Mouse (Mus musculus) embryo, embryonic 9.5 days (tissue): ENCODE measurements at regions not wholly inside any gene's neighbourhood (a gene's known extent, or its start where the extent isn't known, plus 50 kb on each side); places are given as distances from the start of the nearest gene placed in this dataset.

Source experiments
- DNase-seq: peaks from one replicate; pipeline ENCODE4 v3.0.0-alpha.2; 2017; ENCODE audit errors: extremely low spot score

DNA sequence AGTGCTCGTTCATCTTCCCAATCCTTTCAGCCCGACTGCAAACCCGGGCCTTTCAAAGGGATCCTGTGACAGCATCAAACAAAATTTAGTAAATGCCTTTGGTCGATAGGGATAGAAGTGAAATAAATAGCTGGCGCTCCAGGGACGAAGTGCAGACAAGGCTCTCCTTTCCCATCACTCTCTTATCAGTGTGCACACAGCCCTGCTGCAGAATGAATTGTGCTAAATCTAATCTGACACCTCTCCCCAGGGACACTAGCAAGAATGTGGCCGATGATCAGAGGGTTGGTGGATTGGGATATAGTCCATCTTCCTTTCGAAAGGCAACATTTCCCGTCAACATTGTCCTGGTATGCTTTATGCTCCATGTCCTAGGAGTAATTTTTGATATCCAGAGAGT lies 1372.9 kb upstream of the Tenm4 start:
- DNase-seq: peak; percentile 2

- DNase-seq: no peak
Observed at GRCm38 (mm10) chr7:94841197-94841596, 1329.8 kb upstream of the Tenm4 start.

DNA sequence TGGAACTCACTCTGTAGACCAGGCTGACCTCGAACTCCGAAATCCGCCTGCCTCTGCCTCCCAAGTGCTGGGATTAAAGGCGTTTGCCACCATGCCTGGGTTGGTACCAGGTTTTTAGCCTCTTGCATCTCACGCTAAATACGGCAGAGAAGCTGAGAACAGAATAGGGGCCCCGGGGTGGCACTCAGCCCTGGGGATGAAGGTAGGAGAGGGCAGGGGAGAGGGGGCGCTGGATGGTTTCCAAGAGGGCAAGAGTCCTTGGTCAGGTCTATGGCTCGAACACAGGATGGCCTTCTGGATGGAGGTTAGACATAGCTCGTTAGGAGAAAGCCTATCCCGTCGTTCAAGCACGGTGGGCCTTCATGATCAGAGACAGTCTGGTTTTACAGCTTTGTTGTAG lies 1319.7 kb upstream of the Tenm4 start:
- DNase-seq: no peak

DNA sequence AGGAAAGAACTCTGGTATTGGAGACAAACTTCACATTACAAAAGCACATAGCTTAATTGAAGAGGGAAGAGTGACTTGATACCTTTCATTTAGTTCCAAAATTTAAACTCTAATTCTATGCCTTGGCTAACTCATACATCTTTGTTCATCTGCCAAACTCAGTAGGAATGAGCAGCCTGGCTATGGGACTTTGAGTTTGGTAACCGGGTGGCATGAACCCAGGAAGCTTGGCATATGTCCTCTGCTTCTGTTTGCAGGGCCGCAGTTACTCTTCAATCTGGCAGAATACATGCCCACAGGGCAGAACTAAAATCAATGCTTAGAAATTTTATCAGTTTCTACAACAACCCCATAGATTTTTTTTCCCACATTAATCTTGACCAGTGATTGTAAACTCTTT lies 1314.4 kb upstream of the Tenm4 start:
- no peak for DNase-seq

DNA sequence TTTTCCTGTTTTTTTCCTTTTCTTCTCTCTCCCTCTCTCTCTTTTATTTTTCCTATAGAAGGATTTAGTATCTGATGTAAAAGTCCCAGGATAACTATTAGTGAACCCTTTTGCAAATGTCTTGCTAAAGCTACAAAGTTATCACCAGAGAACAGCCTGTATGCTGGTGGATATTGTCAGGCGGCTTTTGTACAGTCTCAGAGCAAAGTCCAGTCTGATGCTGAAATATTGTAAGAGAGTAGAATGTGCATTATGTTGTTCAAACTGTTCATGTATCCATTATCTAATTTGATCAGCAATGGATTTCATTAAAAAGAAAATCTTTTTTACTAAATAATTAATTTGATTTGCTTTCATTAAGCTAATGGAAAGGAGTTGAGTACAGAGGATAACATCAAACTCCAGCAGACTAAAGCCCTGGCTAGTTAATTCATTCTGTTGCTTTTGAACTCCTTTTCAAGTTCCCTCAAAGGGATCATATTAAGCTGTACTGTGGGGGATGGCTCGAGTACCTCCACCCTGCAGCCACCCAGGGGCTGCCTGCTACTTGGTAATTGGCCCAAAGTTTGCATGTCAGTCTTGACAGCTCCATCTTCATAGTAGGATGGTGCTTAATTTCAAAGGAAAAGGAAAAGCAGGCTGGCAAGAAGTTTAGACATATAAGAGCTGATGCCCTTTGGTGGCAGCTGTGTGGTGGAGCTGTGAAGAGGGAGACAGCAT lies 1280.2 kb upstream of the Tenm4 start:
- no peak for DNase-seq

DNA sequence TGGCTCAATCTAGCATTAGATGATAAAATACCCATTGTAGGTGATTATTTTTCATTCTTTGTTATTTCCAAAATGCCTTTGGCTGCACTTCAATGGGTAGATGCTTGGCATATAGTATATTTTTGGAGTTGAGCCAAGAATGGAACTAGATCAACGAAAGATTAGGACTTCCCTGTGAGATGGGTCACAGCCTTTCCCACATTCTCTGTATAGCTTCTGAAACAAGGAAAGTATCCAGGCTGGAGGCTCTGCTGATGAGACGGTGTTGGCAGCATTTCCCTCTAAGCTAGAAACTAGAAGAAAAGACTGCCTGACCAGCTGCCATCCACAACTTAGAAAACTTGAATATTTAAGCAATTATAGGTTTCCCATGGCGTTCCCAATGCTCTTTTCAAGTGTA lies 1273.0 kb upstream of the Tenm4 start:
- no peak for DNase-seq

DNA sequence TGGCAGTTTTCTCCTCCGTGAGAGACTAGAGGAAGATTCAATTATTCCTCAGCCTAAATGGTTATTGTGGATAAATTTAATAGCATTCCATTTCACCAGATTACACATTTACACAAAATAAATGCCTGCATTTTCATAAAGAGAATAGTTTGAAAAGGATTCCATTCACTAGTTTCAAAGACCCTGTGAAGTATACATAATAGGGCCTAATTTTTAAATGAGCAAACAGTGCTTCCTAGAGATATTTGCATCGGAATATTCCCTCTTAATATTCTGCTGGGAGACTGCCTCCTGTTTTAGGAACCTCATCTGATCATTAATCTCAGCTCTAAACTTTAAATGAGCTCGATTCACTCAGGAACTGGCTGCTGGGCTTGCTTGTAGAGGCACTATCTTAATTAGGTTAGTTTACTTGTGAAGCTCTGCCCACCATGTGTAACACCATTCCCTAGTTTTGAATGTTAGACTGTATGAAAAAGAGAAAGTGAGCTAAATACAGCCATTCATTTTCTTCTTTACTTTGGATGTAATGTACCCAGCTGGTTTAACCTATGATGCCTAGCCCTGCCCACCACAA lies 1244.4 kb upstream of the Tenm4 start:
- DNase-seq: no peak

DNA sequence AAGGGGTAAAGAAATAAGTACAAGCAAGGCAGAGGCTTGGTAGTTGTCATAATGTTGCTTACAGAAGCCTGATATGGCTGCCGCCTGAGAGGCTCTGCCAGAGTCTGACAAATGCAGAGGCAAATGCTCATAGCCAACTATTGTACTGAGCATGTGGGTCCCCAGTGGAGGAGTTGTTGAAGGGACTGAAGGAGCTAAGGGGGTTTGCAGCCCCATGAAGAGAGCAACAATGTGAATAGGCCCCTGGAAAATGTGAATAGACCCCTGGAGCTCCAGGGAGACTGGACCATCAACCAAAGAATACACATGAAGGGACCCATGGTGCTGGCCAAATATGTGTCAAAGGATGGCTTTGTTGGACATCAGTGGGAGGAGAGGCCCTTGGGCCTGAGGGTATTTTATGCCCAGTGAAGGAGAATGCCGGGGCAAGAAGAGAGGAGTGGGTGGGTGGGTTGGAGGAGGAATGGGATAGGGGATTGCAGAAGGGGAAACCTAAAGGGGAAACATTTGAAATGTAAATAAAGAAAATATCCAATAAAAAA lies 1207.2 kb upstream of the Tenm4 start:
- no peak for DNase-seq

DNA sequence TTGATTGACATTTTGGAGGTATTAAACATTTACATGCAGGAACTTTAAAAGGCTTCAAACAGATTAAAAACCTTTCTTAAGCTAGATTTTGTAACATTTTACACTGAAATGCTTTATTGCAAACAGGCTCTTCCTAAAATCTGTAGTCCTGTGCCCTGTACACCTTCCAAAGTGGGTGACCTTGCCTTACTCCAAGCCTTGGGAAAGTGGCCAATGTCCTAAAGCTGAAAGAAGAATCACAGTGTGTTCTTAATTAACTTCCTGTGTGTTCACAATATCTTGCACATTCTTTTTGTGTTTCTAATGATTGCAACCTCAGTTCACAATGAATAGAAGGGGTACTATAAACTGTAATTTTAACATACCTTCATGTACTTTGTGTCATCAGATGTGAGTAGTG lies 1203.4 kb upstream of the Tenm4 start:
- DNase-seq: no peak

- DNase-seq: no peak
Observed at GRCm38 (mm10) chr7:94975037-94975775, 1195.8 kb upstream of the Tenm4 start.

DNA sequence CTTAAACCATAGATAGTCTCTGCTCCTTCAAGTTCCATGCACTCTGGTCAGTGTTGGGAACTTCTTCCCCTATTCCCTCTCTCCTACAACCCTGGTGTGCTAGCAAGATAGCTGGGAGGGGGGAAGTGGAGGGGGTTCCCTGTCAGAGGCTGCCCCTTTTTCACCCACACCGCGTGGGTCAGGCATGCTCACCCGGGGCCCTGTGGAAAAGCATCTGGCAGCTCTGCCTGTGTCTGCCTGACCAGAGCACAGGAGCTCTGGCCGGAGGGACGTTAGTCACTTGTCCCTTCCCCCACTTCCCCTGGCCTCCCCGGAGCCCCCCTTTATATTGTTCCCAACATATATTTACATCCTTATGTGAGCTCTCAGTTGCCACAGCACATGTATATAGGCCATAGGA lies 1174.8 kb upstream of the Tenm4 start:
- DNase-seq: no peak

- DNase-seq: no peak
Observed at GRCm38 (mm10) chr7:95004161-95004560, 1166.9 kb upstream of the Tenm4 start.

DNA sequence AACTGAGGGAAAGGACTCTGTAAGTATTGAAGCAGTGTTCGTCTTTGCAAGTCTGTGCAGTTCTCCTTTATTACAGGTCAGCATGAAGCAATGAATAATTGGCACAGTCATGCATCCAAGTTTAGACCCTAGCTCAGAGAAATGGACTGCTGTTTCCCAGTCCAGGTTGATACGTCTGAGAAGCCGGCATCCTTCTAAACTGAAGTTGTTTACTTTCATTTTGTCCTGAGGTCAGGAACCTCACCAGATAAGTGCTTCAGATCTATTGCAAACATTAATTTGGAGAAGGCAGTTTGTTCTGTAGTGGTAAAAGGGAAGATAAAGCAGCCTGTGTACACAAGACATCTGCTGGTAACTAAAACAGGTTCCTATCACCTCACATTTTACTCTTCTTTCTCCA lies 1165.6 kb upstream of the Tenm4 start:
- no peak for DNase-seq

DNA sequence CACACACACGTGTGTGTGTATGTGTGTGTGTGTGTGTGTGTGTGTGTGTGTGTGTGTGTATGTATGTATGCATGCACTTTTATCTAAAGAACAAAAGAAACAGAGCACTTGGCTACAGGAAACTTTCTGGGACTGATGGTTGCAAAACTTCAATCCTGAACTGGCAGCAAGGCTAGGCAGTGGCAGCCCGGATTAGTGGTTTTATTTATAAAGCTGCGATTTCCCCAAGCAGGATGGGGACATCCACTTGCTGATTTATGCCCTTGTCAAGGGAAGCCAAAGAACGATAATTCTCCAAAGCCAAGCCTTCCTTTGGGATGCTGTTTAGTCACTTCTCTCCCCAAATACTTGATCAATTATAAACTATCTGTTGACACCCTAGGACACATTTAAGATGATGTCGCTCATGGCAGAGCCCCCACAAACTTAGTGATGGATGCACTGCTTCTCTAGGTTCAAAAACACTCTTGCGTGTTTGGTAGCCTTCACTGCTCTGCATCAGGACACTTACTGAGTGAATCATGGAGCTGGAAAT lies 1162.1 kb upstream of the Tenm4 start:
- no peak for DNase-seq

- no peak for DNase-seq
Observed at GRCm38 (mm10) chr7:95020285-95020684, 1150.8 kb upstream of the Tenm4 start.

DNA sequence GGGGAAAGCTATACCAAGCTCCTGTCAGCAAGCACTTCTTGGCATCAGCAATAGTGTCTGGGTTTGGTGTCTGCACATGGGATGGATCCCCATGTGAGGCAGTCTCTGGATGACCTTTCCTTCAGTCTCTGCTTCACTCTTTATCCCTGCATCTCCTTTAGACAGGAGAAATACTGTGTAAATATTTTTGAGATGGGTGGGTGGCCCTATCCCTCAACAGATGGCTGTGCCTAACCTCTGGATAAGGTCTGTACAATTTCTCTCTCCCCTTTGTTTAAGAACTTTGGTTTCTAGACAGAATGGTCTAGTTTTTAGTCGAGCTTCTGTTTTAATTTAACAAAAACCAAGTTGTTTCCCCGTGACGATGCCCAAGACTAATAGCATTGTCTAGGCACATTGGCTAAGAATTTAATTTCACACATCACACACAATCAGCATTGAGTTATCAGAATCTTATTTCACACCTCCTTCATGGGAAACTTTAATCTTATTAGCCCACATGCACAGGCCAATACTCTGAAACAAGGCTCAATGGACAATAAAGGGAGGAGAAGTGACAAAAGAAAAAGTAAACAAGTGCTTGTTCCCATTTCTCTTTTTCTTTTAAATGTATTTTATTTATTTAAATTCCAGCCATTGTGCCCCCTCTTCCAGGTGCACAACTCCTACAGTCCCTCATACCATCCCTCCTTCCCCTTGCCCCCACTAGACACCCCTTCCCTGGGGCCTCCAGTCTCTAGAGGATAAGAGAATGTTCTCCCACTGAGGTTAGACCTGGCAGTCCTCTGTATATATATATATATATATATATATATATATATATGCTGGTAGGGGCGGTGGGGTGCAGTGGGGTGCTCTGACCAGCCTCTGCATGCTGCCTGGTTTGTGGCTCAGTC lies 1142.9 kb upstream of the Tenm4 start:
- no peak for DNase-seq
